Mouse (Mus musculus) cortical plate, adult 2 months (tissue): ENCODE data around the gene Afdn.

Source experiments
- CTCF ChIP-seq: fragments of 200-500 bp; IDR thresholded peaks from 2 replicates; pipeline ENCODE4 v1.5.1; 2011; ENCODE audit warnings: mild to moderate bottlenecking, control low read depth, low read length; ENCODE audit not compliant: insufficient read depth; ENCODE audit errors: extremely low read depth
- POLR2A ChIP-seq: fragments of 200-500 bp; IDR thresholded peaks from 2 replicates; pipeline ENCODE4 v1.6.1; 2011; ENCODE audit warnings: mild to moderate bottlenecking, low read length, control low read depth; ENCODE audit not compliant: insufficient read depth; ENCODE audit errors: extremely low read depth

DNA sequence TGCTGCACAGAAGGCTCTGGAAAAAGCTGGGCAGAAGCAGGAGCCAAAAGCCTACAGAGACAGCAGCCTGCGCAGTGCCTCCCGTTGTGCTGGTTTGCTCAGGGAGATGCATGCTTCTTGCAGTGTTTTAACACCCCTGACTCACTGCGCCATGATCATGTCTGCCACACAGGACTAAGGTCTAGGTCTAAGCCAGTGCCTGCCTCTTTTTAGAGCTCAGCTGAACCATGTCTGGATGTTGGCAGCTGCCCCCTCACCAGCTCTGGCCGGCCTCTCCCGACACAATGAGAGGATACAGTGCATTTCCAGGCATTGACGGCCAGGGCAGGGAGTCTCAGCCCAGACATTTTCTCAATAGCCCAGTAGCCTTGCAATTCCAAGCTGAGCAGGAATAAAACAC is 23.0 kb upstream of the Afdn start:
- TF ChIP-seq CTCF (no peak), POLR2A (no peak)
